Mouse (Mus musculus): Measurements from ENCODE around the gene Ppp4r2.

Ppp4r2 gene

DNA sequence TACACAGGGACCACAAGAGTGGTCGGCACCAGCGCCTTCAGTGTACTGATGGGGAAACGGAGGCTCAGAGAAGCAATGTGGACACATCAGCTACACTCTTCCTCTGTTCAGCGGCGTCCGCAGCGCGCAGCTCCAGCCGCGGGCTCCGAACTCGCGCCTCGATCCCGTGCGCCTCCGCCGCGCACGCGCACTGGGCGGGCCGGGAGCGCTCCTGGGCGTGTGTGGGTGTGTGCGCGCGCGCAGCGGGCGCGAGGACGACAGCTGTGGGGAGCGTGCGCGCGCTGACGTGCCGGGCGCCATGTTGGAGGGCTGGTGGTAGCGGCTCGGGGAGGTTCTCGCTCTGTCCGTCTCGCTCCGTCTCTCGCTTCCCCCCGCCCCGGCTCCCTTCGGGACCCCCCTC lies at the start of gene Ppp4r2:
Gene Ppp4r2, plus strand, starts transcription at position 268 of the 400 bp plus-strand sequence.
- peak; percentile 70 to 92 for DNase-seq (ENCODE audit: low spot score in 2 of 2)

DNA sequence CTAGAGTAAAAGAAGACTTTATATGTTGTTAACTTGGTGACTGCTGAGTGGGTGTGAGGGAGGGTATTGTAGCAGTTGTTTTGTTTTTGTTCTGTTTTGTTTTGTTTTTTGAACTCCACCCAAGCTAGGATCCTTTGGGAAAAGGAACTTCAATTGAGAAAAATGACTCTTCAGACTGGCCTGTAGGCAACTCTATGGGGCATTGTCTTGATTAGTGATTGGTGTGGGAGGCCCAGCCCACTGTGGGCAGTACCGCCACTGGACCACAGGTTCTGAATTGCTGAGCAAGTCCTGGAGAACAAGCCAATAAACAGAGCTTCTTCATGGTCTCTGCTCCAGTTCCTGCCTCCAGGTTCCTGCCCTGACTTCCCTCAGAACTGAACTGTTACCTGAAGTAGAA lies 45.7 kb upstream of the Ppp4r2 start:
- DNase-seq (ENCODE audit: low spot score in 2 of 2) = no peak

DNA sequence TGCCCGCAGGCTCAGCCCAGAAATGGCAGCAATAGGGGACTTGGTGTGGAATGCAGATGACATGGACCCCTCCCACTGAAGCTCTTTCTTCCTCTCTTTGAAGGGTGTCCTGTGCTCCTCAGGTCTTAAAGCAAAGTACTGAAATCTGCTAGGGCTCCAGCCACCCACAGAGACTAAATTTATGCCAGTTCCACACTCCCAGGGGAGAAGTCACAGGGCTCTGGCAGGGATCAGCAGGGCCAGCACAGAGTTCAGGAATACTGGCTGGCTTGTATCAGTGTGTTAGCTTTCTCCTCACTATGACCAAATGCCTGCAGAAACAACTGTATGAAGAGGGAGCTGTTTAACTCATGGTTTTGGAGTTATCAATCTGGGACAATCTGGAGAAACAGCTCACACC lies 44.3 kb upstream of the Ppp4r2 start:
- no peak for DNase-seq (ENCODE audit: low spot score in 2 of 2)

DNA sequence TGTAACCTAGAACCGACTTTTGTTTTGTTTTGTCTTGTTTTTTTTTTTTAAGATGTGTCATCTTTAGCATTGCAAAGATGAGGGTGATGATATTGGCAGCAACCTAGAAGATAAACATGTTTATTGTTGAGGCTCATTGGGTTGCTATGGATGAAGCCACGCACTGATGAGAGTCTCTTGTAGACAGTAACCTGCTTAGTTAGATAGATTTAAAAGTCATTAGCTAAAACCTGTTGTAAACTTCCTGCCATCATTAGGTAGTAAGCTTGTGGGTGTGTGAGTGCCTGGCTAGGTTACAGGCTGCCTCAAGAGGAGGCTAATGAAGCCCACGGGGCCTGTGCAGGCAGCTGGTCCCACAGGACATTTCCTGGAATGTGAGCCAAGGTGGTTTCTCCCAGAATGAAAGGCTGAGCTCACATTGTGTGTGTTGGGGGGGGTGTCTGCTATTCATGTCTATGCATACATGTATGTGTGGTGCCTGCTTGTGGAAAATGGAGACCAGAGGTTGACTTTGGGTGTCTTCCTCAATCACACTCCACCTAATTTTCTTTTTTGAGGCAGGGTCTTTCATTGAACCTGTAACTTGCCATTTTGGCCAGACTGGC lies 41.3 kb upstream of the Ppp4r2 start:
- no peak for DNase-seq (ENCODE audit: low spot score in 2 of 2)

DNA sequence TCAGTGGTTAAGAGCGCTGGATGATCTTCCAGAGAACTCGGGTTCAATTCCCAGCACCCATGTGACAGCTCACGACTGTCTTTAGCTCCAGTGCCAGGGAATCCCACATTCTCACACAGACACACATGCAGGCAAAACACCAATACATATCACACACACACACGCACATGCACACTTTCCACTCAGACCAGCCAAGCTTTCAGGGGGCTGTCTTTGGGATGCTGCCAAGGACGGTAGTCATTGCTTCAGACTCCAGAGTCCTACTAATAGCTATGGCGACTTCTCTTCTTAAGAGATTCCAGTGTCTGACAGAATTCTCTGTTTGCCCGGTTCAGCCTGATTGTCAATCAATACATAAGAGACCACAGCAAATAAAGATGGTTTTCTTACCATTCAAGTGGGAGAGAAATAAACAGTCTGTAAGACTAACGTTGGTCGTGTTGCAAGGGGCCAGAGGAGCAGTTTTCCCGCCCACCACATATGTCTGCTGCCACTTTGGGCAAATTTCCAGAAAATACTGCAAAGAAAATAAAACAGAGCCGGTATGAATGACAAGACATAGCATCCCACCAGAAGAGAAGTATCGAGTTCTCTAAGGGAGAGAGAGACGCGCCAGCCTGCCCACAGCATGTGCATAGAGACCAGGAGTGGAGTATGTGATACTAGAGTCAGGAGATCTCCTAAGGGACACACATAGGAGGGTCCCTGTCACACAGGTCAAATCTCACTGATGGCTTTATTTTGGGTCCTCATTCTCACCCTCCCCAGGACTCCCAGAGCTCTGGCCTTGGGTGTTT lies 40.3 kb upstream of the Ppp4r2 start:
- no peak for DNase-seq (ENCODE audit: low spot score in 2 of 2)

DNA sequence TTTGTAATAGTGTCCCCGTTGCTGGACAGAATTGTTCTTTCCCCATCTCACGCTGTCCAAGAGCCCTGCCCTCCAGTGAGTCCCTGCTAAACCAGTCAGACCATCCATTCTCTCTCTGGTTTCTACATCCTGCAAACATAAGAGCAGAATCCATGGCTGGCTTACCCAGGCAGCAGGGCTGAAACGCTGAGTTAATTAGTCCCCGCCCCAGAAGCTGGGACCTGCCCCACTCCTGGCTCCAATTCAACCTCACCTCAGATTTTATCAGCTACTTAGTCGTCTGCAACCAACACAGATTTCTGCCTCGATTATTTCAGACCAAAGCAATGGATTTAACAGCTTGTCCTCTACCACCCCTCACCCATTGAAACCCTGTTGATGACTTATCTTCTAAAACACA lies 37.6 kb upstream of the Ppp4r2 start:
- DNase-seq (ENCODE audit: low spot score in 2 of 2) = no peak

DNA sequence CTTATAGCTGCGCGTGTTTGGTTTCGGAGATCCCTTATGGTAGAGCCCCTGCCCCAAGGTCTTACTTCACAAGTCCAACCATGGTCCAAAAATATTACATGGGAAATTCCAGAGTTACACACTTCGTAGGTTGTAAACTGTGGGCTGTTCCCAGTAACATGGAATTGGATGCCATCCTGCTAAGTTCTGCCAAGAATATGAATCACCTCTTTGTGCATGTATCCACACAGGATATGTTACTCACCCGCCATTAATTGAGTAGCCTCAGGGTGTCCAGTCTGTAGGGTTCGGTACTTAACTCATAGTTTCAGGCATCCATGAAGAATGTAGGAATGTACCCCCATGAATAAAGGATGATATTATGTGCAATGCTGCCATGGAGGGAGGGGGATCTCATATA lies 34.1 kb upstream of the Ppp4r2 start:
- DNase-seq (ENCODE audit: low spot score in 2 of 2) = no peak

DNA sequence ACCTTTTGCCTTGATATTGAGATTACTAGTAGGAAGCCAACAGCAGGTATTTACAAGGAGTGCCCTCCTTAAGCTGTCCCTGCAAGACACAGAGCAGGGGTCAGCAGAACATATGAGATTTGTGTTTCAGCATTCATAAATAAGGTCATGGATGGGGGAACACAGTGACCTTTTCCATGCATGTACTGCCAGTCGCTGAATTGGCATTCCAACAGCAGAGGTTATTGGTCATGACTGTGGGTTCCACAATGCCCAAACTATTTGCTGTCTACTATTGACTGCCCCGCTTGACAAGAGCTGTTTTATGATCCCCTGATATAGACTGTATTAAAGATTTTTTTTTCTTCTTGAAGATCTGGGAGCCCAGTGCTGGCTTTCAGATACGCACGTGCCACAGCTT lies 33.7 kb upstream of the Ppp4r2 start:
- DNase-seq (ENCODE audit: low spot score in 2 of 2) = no peak

DNA sequence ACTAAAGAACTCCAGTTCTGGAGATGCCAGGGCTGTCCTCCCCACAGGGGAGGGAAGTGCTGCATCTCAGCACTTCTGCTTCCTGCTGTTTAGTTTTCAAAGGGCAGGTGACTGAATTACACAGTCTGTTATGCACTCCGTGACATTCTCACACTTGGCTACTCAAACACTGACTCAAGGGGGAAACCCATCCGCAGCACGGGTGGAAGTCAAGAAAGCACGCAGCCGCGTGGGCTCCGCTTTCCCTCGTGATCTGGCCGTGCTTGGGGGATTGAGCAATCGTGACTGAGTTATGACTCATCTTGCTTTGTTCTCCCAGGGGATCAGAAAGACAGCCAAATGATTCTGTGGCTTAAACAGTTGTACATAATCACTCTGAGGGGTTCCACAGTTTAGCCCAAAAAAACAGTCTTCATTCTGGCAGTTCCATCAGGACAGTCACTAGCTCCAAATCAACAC lies 32.9 kb upstream of the Ppp4r2 start:
- no peak for DNase-seq (ENCODE audit: low spot score in 2 of 2)

DNA sequence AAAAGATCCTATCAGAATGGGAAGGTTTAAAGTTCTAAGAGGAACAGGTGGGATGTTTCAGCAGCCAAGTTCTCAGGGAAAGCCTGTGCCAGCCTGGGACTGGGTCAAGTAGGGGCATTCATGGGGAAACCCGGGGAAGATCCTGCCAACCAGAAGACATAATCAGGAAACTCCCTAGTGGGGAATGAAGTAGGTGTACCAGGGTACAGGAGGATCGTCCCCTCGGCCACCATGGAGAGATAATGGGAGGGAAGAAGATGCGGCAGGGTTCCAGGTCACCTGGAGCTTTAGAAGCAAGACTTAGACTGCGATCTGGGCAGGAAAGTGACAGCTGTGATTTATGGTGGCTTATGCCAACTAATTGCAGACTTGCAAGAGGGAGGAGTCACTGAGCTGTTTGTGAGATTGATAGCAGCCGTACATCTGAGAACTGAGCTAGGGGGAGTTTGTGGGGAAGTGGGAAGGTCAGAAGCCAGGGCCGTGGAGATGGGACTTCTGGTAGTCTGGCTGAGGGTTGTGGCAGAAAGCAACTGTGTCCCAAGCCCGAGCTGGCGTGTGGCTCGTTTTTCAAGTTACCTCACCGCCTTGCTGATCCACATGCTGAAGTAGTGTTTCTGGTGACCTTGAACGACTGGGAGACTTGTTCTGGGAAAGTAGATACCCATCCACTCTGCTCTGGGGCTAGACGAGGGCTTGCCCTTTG lies 30.9 kb upstream of the Ppp4r2 start:
- DNase-seq (ENCODE audit: low spot score in 2 of 2) = no peak

DNA sequence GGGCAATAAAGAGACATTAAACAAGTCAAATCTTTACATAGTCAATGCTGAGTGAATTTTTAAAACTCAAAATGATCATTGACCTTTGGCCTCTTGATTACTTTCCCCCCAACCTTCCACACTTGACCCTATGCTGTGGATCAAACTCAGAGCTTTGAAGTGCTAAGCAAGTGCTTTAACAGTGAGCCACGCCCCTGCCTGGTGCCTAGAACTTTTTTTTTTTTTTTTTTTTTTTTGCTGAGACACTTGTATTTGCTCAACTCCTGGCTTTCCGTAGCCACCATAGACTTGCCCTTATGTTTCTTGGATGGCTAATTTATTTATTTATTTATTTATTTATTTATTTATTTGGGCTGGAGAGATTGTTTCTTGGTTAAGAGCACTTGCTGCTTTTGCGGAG lies 30.2 kb upstream of the Ppp4r2 start:
- DNase-seq (ENCODE audit: low spot score in 2 of 2) = no peak

DNA sequence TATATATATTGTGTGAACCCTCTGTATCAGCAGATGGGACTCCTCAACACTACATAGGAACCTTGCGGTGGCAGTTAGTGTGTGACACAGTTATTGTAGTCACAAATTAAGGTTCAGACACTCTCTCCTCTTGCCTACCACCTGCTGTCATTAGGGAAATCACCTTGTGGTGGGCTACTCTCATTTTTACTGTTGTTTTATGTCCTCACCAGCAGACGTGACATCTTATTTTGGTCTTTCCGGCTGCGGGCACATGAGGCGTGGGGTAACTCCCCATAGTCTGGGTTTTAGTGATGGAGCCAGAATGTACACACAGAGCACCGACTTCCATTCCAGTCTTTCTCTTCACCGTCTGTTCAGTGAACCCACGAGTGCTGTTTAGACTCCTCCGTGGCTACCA lies 26.2 kb upstream of the Ppp4r2 start:
- DNase-seq (ENCODE audit: low spot score in 2 of 2) = no peak

DNA sequence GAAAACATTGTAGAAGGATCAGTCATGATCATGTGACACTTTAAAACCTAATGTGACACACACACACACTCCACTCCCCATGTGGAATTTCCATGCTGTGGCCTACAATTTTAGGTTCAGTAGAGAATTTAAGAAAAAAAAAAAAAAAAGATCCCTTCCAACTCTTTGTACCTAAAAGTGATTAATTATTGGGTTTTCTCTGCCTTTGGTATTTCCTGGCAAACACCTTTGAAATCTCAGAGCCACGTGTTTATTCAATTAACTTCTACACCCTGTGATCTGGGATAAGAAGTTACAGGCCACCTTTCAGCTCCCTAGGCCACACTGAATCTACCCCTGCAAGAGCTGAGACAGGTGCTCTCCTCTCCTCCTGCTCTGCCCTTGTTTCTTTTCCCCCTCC lies 25.7 kb upstream of the Ppp4r2 start:
- DNase-seq (ENCODE audit: low spot score in 2 of 2) = no peak

DNA sequence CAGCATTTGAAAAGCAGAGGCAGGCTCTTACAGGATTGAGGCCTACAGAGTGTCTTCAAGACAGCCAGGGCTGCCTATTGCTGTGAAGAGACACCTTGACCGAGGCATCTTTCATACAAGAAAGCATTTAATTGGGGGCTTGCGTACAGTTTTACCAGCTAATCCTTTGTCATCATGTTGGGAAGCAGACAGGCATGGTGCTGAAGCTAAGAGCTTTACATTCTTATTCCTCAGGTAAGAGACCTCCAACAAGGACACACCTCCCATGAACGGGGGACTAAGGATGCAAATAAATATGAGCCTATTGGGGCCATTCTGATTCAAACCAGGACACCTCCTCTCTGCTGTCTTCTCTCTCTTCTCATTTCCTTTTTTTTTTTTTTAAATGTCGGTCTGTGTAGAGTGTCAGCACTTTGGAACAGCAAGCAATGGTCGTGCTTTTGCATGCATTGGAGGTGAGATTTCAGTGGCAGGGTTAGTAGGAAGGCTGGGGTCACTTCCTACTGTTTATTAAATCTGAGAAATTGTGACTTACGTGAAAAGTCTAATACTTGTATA lies 25.1 kb upstream of the Ppp4r2 start:
- no peak for DNase-seq (ENCODE audit: low spot score in 2 of 2)

DNA sequence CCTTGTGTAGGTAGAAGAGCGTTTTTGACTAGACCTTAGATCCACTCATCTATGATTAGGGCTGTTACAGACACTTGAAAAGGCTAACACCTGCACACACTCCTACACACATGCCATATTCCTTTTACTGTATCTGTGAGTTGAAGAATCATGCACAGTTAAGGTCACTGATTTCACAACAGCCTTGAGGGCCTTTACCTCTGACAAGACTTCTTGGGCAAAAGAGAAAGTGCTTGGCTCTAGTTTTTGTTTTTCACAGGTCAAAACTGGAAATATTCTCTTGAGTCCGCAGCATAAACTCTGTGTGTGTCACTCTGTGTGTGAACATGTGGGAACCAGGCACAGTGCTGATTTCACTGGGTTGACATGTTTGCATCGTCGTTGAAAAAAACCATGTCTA lies 23.3 kb upstream of the Ppp4r2 start:
- no peak for DNase-seq (ENCODE audit: low spot score in 2 of 2)

DNA sequence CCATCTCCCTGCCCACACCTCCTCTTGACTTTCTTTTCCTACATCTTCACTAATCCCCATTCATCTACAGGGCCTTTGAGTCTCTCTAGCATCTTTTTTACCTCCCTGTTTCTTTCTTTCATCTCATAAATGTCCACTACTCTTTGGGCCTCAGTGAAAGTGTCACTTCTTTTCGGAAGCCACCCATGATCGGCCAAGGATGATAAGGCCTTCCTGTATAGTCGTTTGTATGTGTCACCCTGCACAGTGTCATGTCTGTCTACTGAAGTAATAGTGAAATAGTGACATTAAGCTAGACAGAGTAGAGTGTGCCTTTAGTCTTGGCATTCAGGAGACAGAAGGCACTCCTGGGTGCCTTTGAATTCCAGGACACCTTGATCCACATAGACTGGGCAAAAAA lies 21.7 kb upstream of the Ppp4r2 start:
- DNase-seq (ENCODE audit: low spot score in 2 of 2) = no peak

DNA sequence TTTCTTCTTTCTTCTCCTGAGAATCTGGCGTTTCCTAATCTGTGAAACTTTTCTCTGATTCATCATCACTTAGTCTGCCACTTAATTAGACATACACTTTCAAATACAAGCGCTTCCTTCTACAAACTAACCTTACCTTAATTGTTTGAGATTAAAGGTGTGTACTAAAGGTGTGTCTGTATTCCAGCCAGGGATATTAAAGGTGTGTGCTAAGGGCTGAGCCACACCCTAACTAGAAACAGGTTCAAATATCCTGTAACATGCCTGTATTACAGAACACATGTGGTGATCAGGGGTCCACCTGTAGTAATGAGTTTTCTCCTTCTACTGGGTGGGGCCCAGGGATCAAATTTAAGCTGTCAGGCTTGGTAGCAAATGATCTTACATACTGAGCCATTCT lies 12.1 kb upstream of the Ppp4r2 start:
- DNase-seq (ENCODE audit: low spot score in 2 of 2) = no peak

DNA sequence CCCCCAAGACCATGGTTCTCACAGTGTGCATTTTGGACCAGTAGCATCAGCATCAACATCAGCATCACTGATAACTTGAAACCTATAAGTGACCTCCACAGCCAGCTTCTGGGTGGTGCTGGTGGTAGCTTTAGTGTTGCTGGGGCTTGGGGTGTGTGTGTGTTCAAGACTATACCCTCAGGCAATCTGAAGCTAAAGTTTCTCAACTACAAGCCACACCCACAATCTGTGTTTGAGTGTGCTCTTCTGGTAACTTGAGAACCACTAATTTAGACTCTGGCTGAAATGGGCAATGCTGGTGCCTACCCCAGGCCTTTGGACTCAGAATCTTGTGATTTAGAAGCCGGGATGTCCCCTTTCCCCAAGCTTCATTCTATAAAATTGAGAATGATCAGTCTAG lies 10.1 kb upstream of the Ppp4r2 start:
- DNase-seq (ENCODE audit: low spot score in 2 of 2) = no peak

DNA sequence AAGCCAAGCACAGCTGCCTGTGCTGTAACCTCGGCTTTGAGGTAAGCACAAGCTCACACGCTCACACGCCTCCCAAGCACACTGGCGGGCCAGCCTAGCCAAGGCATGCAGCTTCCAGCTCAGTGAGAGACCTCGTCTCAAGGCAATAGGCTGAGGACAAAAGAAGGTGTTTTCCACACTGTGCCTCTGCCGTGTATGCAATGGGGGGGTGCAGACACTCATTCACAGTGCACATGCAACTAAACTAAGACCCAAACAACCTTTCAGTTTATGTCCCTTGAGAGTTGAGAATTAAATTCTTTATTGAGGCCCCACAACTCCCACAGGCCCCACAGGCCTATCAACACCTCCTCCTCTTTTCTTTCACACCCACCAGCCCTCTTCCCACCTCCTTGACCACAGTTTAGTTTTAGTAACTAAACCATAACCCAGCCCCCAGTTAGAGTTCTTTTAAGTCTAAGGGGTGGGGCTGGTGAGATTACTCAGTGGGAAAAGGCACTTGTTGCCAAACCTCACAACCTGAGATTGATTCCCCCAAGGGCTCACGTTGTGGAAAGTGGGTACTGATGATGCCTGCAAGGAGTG lies 8.9 kb upstream of the Ppp4r2 start:
- no peak for DNase-seq (ENCODE audit: low spot score in 2 of 2)

DNA sequence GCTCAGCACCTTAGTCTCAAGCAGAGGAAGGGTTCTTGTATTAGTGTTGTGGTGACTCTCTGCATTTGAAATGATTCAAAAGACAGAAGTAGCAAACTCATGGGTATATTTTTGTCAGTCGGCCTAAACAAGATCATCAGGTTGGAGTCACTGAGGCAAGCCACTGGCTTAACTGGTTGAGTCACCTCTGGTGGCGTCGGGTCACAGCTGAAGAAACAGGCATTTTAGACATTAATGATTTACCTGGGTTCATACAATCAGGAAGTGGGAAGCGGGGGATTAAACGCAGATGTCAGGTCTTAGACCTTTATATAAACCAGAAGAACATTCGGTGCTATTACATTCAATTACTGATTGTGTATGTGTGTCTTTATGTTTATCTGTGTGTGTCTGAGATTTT lies 7.4 kb upstream of the Ppp4r2 start:
- DNase-seq (ENCODE audit: low spot score in 2 of 2) = no peak

DNA sequence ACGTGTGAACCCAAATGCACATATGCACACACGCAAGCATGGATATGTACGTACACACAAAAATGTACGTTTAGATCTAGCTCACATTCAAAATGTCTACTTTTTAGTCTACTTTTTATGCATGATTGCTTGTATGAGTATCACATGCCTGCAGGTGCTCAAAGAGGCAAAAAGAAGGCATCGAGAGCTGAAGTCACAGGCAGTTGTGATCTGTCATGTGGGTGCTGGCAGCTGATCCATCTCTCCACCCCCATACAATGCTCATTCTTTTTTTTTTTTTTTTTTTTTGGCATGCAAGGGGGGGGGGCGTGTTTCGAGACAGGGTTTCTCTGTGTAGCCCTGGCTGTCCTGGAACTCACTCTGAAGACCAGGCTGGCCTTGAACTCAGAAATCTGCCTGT lies 4.9 kb upstream of the Ppp4r2 start:
- DNase-seq (ENCODE audit: low spot score in 2 of 2) = no peak

DNA sequence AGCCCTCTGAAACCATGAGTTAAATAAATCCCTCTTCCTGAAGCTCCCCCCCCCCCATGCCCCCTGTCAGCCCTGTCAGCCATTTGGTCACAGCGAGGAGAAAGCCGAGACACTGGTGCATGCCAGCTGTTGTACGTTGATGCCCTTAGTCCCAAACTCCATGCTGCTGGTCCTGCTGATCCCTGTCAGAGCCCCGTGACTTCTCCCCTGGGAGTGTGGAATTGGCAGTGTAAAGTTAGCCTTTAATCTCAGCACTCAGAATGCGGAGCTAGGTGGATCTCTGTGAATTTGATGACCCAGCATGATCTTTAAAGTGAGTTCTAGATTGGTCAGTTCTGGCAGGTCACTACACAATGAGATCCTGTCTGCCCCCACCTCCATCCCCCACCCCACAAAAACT lies 3.7 kb upstream of the Ppp4r2 start:
- DNase-seq (ENCODE audit: low spot score in 2 of 2) = no peak
